Mouse (Mus musculus): ENCODE measurements around the gene 1600012H06Rik. TPM values are rescaled to one million over a fixed set of nuclear protein-coding genes. Genes with fewer than 3 reads are reported as not detected.
"Not testable (repeated sequence)": the region's sequence is repeated elsewhere in the genome, so short reads cannot be mapped to it uniquely, and the experiment has no call there.

The 1600012H06Rik gene
- total RNA-seq, 2 experiments from 2014 or later = 12.7 to 15.3 TPM

DNA sequence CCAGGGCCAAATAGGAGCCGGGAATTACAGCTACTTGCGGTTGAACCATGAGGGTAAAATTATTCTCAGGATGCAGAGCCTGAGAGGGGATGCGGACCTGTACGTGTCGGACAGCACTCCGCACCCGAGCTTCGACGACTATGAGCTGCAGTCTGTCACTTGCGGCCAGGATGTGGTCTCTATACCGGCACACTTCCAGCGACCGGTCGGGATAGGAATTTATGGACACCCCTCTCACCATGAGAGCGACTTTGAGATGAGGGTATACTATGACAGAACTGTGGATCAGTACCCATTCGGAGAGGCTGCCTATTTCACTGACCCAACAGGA, 710 bp downstream of the 1600012H06Rik start:
- no peak for DNase-seq (ENCODE audit: low spot score in 2 of 2)

DNA sequence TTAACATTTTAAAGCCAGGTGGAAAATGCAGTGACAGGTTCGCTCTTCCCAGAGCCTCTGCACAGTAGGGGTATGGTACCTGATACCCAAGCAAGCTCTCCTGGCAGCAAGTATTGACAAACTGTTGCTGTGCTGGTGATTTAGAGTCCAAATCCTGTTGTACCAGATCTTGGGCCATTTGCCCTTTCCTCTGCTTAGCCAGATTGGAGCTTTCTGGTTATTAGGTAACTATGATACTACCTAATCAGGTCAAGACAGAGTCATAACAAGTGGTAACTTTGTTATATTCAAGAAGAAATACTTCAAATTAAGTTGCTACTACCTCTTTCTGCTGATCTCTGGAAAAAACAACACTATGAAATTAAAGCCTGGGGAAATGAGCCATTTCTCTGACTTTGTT, 1.6 kb downstream of the 1600012H06Rik start:
- DNase-seq (ENCODE audit: low spot score in 2 of 2) = no peak

GRCm38 (mm10) chr17:14949161-14949827, 6.3 kb downstream of the 1600012H06Rik start:
- peak in 1 of 2 experiments; percentile 27 for DNase-seq (ENCODE audit: low spot score in 2 of 2)

GRCm38 (mm10) chr17:14953452-14953851, 10.5 kb downstream of the 1600012H06Rik start:
- DNase-seq (ENCODE audit: low spot score in 2 of 2) = no peak

GRCm38 (mm10) chr17:14958686-14959327, 15.8 kb downstream of the 1600012H06Rik start:
- no peak for DNase-seq (ENCODE audit: low spot score in 2 of 2)

GRCm38 (mm10) chr17:14959979-14960378, 17.0 kb downstream of the 1600012H06Rik start:
- DNase-seq (ENCODE audit: low spot score in 2 of 2) = no peak

DNA sequence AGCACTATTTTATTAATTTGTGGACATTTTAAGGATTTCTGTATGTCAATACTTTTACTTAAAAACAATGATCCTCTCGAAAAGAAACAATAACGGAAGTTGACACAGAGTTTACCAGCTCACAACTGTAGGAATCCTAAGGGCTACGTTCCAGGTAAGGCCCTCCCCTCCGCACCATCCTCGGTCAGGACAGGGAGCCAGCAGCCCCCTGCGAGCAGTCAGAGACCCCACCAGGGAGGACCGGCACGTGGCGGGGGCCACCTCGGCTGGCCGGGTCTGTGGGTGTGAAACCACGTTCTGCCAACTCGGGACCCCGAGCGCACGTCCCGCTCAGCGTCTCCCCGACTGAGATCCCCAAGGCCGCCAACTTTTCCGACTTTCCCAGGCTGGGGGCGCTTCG, 17.5 kb downstream of the 1600012H06Rik start:
- no peak for DNase-seq (ENCODE audit: low spot score in 2 of 2)

GRCm38 (mm10) chr17:14960951-14961556, 18.1 kb downstream of the 1600012H06Rik start, which contains the start of gene Phf10:
Phf10 (minus strand) TSS chr17:14961273.
- DNase-seq (ENCODE audit: low spot score in 2 of 2) = peak in 1 of 2 experiments; percentile 20

DNA sequence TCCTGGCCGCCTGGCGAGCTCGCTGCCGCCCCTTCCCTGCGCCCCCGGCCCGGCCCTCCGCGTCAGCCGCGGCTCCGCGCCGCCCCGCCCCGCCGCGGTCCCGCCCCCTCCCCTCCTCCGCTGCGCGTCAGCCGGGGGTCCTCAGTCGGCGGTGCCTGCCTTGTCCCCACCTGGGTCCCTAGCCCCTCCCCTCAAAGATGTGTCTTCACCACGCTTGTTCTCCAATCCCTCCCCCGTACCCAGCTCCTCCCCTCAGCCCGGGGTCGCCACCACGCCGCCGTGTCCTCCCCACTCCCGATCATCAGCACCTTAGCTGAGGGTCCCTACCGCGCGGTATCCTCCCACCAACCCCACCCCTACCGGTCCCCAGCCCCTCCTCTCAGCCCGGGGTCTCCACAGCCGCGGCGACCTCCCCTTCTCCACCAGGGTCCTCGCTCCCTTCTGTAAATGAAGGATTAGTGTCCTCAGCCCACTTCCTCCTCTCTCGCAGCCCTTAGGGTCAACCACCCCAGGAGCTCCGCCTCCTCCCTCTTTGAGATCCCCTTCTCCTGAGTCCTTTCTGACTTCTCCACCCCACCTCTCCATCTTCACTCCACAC, 18.7 kb downstream of the 1600012H06Rik start:
- DNase-seq (ENCODE audit: low spot score in 2 of 2) = not testable (repeated sequence)

GRCm38 (mm10) chr17:14968373-14968913, 25.5 kb downstream of the 1600012H06Rik start:
- not testable (repeated sequence) for DNase-seq (ENCODE audit: low spot score in 2 of 2)

- DNase-seq (ENCODE audit: low spot score in 2 of 2) = not testable (repeated sequence)
Observed at GRCm38 (mm10) chr17:14977718-14978361, 34.9 kb downstream of the 1600012H06Rik start.

- not testable (repeated sequence) for DNase-seq (ENCODE audit: low spot score in 2 of 2)
Observed at GRCm38 (mm10) chr17:14978362-14979038, 35.5 kb downstream of the 1600012H06Rik start, which contains the start of the genes 9030025P20Rik and Gm3417. 9030025P20Rik (plus strand) TSS chr17:14978468. Gm3417 (minus strand) TSS chr17:14978790.

DNA sequence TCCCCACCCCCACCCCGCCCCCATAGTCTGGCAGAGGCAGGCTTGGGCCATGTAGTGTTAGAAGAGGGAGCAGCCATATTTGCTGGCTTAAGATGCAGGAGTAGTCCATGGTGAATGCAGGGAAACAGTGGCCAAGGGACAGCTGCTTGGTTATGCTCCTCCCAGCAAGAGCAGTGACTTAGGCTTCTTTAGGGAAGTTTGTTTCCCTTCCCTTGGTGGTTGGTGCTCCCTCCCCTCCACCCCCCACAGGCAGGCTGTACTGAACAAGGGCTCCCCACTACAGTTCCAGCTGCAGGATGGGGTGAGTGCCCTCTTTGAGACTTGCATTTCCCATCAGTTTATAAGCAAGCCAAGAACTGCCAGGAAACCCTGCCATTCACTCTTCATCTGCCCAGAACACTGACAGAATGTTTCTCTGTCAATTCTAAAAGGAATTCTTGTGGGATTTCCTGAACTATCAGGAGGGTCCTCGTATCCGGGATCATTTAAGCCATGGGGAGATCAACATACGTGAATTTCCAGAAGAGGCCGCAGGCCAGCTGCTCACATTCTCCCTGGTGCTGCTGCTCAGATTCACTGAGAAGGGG, 47.2 kb downstream of the 1600012H06Rik start:
- DNase-seq (ENCODE audit: low spot score in 2 of 2) = peak in 1 of 2 experiments; percentile 10

GRCm38 (mm10) chr17:14992522-14993138, 49.6 kb downstream of the 1600012H06Rik start:
- not testable (repeated sequence) for DNase-seq (ENCODE audit: low spot score in 2 of 2)

GRCm38 (mm10) chr17:14993139-14993832, 50.3 kb downstream of the 1600012H06Rik start:
- DNase-seq (ENCODE audit: low spot score in 2 of 2) = not testable (repeated sequence)

GRCm38 (mm10) chr17:14994140-14994539, 51.2 kb downstream of the 1600012H06Rik start:
- DNase-seq (ENCODE audit: low spot score in 2 of 2) = not testable (repeated sequence)

- DNase-seq (ENCODE audit: low spot score in 2 of 2) = not testable (repeated sequence)
Observed at GRCm38 (mm10) chr17:15000047-15000446, 57.1 kb downstream of the 1600012H06Rik start.

GRCm38 (mm10) chr17:15009088-15009487, 66.1 kb downstream of the 1600012H06Rik start:
- not testable (repeated sequence) for DNase-seq (ENCODE audit: low spot score in 2 of 2)
